Mouse (Mus musculus) kidney, postnatal 10 days (tissue): ENCODE results near the gene Tmem199.
"Not testable (repeated sequence)": the region's sequence is repeated elsewhere in the genome, so short reads cannot be mapped to it uniquely, and the experiment has no call there.

Source experiments
- DNase-seq: peaks from one replicate; pipeline ENCODE4 v3.0.0; 2021; ENCODE audit warnings: mixed read lengths

Tmem199 gene

DNA sequence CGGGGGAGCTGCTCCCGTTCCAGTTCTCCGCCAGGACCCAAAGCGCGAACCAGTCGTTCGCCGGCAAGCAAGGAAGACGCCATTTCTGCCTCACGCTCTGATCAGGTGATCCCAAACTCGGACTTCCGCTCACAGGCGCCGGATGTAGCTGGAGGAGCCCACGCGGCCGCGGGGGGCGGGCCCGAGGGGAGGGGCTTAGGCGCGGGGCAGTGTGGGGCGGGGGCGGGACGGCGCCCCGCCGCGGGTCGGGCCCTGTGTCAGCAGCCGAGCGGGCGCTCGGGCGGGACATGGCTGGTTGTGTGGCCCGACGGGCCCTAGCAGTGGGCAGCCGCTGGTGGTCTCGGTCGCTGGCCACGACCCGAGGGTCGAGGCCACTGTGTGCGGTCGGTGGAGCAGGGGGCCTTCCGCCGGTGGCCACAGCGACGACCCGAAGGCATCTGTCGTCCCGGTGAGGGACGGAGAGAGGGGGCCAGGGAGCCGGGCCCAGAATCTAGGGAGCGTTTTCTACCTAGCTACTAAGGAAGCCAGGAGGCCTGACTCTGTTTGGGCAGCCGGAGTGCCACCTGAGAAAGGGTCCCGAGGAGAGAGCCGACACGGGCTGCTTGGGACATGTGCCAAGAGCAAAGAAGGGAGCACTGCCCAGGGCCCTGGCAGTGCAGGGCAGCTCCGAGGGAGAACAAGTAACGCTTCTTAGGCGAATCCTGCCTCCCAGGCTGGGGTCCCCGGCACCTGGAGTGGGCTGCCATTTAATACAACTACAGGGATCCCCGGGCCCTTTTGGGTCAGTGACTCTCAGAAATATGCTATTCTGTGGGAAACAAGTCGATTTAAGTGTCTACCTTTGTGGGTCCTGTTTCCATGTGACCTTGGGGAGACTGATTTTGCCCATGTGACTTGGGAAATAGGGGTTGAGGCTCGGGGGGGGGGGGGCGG, at the start of gene Tmem199, which contains the start of gene Poldip2:
Gene Tmem199, minus strand, starts transcription at position 148 of the 933 bp plus-strand sequence.
Gene Poldip2, plus strand, starts transcription at position 169 of the 933 bp plus-strand sequence.
- DNase-seq: peak; percentile 95

DNA sequence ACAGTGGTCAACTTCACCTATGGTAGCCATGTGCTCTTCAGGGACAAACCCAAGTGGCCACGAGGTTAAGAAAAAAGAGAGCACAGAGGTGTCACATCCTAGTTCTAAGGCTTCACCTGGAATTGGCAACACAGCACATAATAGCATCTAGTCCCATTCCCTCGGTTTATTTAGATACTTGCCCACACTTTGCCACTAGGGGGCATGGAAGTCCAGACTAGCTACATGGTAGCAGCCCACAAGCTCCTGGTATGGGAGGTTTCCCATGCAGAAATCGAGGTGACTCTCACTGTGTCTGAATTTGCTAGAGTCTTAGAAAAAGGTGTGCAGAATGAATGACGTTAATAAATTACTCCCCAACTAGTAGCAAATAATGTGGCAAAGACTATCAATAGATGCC, 48.5 kb upstream of the Tmem199 start:
- peak; percentile 88 for DNase-seq

DNA sequence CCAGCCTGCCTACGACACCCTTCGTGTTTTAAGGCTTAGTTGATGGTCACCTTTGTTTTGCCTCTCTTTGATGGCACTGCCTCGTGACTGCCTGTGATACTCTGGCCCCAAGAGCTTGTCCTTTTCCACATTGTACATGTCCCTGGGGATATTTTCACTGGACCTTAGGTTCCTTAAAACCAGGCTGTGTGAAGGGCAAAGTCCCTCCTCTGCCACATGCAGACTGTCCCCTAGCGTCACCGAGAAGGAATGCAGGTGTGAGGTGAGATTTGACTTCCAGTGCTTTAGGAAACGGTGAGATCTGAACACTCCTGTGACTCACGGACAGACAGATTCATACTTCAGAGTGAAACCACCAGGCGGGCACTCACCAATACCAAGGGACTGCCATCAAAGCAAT, 45.3 kb upstream of the Tmem199 start:
- peak; percentile 39 for DNase-seq

DNA sequence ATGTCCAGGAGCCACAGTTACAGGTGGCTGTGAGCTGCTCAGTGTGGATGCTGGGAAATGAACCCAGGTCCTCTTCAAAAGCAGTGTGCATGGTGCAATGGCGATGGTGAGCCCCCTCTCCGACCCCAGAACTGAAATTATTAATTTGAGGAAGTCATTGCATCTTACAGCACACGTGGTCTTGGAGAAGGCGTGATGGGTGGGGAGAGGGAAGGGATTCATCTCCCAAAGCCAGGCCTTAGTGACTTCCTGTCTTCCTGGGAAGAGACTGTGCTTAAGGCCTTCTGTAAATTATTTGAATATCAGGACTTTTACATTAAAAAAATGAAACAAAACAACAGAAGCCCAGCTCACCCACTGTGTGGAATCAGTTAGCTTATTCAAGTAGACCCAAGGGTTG, 44.1 kb upstream of the Tmem199 start:
- DNase-seq: no peak

DNA sequence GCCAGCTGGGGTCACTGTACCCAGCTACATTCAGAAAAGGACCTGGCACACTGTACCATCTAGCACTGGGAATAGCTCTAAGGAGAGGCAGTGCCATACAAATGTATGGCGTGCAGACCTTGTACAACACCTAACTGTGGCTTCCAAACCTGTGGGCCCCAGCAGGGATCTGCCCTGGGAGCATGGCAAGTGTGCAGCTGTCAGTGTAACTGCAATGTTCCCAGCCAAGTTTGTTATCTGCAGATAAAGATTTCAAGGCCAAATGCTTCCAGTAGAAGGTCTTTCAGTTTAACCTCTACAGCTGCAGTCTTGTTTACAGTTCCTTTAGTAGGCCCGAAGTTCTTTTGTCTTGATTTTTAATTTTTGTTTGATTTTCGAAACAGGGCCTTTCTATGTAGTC, 43.7 kb upstream of the Tmem199 start:
- no peak for DNase-seq

DNA sequence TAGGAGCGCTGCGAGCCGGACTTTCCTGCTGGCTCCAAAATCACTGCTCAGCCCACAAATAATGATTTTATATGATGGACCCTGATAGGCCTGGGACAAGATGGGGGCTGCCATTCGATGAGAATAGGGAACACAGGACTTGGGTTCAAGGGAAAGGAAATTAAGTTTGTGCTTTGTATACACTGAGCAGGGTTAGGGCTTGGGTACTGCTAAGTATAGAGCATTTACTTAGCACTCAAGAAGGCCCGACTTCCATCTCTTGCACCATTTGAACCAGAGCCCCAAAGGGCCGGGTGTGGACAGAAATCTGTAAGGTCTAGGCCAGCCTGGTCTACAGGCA, 39.1 kb upstream of the Tmem199 start:
- DNase-seq: no peak

DNA sequence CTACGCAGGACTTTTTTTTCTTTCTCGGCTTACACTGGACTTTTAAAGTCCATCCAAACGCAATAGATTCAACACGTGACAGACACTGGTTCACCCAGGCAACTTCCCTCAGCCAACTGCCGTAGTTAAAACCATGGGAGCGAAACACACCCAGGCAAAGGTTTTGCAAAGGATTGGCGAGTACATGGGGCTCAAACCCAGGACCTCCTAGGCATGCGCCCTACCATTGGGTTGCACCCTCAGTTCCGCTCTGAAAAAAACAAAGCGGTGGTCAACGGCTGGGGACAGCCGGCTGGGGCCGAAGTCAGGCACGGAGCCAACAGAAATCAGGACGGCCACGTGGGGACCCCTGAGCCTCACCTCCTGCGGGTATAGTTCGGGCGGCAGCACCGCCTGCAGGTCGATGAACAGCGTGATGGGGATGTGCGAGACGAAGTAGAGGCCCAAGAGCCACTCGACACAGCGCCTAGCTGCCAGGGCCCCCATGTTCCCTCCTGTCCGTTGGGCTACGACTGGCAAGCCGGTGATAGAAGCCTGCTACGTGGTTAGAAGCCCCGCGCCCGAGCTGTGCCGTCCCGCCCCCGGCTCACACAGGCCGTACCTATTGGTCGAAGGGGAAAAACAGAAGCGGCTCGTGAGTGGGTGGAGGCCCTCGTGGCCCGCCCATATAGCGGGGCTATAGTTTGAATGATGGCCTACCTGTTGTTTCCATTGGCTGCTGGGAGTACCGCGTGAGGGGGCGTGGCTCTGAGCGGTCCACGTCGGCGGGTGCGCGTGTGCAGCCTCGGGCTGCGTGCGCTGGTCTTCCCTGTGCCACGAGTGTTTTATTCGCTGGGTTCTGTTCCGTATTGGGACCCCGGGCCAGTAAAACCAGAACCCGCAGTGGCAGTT, 38.4 kb upstream of the Tmem199 start, which contains the start of gene Tmem97:
Gene Tmem97, minus strand, starts transcription at position 610 of the 891 bp plus-strand sequence.
- peak; percentile 97 for DNase-seq

DNA sequence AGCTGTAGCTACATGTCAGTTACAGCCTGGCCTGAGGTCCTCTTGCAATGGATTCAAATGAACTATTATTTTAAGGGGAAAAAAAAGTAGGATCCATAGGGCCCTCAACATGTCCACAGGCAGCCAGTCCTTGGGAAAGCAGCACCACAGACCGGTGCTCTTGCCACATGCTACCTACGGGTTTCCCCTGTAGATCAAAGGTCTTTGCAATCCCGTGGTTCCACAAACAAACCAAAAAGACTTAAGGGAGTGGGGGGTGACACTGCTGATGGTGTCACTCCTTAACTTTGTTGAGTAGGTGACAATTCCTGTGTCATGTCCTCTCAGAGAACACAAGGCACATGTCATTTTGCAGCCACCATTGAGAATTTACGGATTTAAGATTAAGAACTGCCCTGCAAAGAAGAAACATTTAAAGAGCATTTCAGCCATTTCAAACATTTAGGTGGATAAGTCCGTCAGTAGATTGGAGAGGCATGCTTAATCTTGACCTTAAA, 37.6 kb upstream of the Tmem199 start:
- no peak for DNase-seq

DNA sequence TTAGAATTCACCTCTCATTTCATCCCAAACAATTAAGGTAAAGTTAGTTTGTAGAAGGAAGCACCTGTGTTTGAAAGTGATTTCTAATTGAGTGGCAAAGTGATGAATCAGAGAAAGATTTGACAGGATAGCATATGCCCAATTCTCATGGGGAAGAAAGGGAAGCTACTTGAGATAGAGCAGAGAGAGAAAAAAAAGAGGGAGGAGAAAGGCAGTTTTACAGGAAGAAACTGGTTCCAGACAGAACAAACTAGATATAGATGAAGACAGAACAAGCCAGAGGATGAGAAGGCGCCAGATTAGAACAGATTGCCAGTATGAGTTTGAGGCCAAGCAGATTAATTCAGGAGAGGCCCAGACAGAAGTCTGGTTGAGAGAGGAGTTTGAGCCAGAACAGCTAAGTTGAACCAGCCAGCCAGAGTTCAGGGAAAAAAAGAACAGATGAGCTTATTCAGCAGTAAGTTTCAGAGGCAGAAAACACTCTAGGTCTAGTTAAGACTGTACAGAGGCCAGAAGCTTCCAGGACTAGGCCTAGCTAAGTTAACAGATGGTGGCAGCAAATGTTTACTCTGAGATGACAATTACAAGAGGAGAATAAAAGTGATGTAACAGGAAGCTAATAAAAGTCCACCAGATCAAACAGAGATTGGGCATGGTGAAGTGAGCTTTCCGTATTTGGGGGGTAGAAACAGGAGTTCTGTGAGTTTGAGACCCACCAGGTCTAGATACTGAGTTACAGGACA, 35.9 kb upstream of the Tmem199 start:
- no peak for DNase-seq

DNA sequence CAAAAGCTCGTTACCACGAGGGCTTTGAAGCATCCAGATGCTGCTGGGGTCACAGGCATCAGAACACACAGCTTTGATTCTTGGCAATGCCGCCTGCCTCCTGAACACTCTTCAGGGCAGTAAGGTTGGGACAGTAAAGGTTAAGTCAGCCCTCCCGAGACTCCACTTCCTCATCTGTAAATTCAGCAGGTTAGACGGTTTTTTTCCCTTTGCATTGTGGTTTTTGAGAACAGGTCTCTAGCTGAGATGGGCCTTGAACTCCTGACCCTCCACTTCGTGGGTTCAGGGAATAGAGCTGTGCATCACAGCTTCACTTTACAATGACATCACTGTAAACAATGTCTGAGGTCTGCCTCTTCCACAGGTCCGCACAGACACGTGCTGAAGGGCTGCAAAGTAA, 33.2 kb upstream of the Tmem199 start:
- DNase-seq: no peak

DNA sequence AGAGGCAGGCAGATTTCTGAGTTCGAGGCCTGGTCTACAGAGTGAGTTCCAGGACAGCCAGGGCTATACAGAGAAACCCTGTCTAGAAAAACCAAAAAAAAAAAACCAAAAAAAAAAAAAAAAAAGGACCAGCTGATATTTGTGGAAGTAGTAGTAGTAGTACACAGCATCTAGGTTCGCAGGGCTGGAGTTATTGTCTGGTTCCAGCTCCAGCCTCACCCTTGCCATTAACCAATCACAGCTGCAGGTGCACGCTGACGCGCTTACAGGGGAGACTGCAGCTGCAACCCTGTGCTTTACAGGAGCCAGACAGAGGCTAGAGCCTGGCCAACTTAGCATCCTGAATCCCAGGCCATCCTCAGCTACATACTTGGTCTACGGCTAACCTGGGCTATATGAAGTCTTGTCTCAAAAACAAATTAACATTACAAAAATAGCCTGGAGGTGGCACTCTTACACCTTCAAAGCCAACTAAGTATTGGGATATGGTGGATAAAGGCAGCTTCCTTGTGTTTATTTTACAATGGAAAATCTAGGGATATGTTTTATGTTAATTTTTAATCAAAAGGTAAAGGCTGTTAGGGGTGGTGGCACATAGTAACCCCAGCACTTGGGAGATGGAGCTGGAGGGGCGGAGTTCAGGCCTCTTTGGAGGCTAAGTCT, 32.6 kb upstream of the Tmem199 start:
- DNase-seq: no peak

DNA sequence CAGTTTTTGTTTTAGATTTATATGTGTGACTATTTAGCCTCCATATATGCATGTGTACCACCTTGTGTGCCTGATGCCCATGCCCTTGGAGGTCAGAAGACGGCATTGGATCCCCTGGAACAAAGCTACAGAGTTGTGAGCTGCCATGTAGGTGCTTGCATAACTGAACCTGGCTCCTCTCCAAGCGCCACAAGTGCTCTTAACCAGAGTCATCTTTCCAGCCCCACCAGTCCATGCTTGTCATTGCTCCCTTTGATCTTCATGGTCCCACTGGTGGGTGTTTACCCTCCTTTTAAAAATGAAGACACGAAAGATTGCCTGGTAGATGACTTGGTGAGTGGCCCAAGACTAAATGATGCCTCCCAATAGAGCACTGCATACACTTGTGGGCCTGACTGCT, 28.4 kb upstream of the Tmem199 start:
- DNase-seq: no peak

DNA sequence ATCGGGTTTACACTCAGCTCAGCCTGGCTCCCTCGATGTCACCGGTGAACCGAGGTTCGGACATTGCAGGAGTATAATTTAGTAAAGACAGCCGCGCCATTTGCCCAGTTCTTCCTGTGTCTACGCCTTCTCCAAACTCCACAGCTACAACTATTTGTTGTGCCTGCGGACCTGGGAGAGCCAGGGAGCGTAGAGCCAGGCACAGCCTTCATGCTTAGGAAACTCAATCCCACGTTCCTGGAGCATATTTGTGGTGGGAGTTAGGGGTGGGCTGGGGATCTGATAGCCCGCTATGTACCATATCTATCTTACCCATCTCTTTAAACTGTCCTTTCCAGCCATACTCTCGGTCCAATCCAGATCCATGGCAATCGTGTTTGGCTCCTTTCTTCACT, 24.7 kb upstream of the Tmem199 start:
- DNase-seq: no peak

DNA sequence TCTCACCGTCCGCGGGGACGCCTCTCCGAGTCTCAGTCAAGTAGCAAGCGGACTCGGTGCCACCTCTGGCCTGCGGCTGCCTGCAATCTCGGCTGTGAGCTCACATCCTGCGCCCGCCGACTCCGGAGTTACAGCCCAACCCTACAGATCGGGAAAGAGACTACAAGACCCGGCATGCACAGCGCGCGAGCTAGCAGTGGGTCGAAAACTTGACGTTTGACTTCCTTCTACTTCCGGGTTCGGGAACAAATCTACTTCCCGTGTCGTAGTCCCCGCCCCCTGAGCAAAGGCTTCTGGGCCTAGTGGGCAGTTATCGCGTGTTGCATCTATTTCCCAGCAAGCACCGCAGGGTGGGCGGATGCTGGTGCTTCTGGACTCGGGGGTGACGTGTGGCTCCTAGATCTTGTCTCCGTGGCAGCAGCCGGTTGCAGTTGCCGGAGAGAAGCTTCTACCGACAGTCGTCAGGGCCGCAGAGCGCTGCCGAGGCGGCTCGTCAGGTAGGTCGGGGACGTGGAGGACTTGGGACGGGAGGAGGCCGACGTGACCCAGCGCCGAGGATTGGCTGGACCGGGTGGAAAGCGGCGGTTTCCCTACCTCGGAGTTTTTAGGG, 24.2 kb upstream of the Tmem199 start, which contains the start of the genes Tnfaip1 and Ift20:
Gene Tnfaip1, minus strand, starts transcription at position 253 of the 610 bp plus-strand sequence.
Gene Ift20, plus strand, starts transcription at position 282 of the 610 bp plus-strand sequence.
- peak; percentile 98 for DNase-seq

DNA sequence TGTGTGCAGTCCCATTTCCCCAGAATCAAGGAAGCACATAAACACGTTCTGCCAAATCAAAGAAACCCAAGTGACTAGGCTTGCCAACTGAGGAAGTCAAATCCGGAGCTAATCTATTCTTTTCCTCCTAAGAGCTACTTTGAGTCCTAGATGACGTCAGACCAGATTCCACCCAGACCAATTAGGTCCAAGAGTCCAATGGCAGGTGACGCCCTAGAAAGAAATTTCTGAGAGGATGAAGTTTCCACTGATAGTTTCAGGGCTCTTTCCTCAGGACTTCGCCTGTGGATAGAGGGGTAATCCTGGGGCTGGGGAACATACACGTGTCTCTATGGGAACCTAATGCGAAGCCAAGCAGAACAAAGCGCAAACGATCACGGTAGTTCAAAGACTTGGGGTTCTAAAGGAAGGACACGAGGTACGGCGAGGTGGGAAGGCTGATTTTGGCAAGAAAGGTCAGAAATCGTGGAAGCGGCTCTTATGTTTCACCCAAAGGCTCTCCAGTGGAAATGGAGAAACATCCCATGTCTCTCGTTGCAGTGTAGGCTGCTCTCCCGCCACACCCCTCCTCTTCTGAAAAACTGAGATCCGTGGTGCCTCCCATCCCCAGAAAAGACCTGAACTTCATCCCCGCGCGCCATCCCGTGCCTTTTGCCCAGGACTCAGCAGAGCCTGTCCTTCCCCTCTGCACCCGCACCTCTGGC, 23.6 kb upstream of the Tmem199 start:
- peak; percentile 52 for DNase-seq

DNA sequence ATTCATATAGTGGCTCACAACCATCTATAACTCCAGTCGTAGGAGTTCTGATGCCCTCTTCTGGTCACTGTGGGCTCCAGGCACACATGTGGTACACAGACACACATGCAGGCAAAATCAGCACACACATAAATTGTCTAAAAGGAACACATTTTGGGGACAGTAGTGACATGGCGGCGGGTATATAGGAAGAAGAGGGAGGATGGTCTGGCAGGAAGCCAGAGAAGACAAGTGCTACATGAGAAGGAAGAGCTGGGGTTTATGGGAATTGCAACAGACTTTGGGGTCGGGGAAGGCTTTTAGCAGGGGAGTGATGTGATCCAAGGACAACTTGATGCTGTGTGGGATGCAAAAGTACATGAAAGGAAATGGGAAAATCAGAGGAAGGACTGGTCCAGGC, 22.5 kb upstream of the Tmem199 start:
- no peak for DNase-seq

DNA sequence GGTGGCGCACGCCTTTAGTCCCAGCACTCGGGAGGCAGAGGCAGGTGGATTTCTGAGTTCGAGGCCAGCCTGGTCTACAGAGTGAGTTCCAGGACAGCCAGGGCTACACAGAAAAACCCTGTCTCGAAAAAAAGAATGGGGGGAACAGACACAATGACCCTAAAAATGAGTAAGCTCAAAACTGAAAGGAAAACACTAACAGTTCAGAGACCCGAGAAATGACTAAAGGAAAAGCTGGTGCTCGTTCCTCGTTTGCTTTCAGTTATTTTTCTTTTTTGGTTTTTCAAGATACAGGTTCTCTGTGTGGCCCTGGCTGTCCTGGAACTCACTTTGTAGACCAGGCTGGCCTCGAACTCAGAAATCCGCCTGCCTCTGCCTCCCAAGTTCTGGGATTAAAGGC, 19.5 kb upstream of the Tmem199 start:
- not testable (repeated sequence) for DNase-seq

DNA sequence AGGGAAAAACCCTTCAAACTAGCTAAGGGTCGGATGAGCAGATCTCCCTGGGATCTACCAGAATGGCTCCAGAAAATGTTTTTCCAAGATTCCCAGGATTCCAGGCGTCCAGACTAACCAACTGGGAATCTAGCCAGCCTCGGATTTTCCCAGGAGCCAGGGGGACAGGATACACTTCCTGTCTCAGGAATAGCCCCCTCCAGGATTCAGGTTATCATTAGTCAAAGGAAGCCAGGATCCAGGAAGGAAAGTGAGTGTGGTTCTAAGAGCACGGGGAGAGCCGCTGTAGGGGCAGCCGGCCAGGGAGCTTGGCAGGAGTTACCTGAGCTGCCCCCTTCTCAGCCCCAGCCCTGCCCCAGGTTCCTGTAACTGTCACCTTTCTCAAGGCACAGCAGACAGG, 19.1 kb upstream of the Tmem199 start:
- DNase-seq: peak; percentile 79

DNA sequence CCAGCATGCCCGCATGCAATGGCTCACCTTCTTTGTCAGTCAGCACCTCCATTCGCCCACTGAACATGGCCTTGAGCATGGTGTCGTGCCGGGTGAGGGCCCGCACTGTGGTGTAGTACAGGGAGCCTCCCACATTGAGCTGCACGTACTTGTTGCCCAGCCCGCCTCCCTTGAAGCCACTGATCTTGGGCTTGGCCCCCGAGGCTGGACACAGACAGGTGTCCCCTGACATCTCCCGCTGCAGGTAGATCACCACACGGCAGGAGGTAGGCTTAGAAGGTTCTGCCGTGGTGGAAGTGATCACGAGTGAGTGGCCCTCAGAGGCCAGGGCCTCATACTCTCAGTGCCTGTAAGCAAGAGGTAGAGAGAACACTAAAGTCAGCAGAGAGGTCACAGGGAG, 18.0 kb upstream of the Tmem199 start:
- no peak for DNase-seq

DNA sequence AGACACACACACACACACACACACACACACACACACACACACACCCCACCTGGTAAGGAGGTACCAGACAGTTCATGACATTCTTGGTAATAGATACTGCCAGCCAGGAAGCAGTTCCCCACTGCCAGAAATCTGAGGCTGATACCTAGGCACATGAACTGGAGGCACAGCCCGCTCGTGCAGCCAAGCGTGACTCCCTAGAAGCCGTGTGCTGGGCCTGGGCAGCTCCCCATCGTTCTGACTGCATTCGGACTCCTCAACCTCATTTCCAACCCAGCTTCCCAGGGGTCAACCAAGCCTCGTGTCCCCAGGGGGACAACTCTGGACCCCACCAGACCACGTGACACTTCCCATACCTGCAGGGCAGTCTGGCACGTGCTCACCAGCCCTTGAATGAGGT, 16.7 kb upstream of the Tmem199 start:
- peak; percentile 29 for DNase-seq

DNA sequence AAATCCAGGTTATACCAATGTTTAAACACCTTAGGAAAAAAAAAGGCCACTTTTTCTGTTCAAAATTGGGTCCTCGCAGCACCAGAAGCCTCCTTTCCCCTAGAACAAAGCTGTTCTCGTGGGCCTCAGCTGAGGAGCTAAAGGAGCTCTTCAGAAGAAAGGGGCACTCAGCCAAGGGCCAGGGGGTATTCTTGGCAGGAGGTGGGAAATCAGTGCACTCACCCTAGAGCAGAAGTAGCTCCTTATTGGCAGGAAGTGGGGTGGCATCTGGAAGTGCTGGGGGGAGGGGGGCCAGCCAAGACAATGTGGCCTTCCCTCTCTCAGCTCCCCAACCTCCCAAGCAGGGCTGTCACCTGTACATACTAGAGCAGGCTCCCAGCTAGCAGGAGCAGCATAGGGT, 12.9 kb upstream of the Tmem199 start:
- DNase-seq: no peak
